Mouse (Mus musculus) spleen, adult 18-20 months (tissue): ENCODE data around the gene Grrp1.
"Not testable (repeated sequence)": the region's sequence is repeated elsewhere in the genome, so short reads cannot be mapped to it uniquely, and the experiment has no call there.

Source experiments
- DNase-seq, 2 experiments: peaks; one replicate each; pipeline ENCODE4 v3.0.0; 2022; ENCODE audit warnings: mixed read lengths in 2 of 2

Gene Grrp1

GRCm38 (mm10) chr4:134253722-134254324 is at the start of gene Grrp1:
Gene Grrp1 (minus strand): TSS chr4:134254106.
- no peak for DNase-seq

- DNase-seq = no peak
These were observed 48.2 kb upstream of the Grrp1 start for GRCm38 (mm10) chr4:134302084-134302483.

- DNase-seq = no peak
These were observed 46.4 kb upstream of the Grrp1 start for GRCm38 (mm10) chr4:134300316-134300715.

DNA sequence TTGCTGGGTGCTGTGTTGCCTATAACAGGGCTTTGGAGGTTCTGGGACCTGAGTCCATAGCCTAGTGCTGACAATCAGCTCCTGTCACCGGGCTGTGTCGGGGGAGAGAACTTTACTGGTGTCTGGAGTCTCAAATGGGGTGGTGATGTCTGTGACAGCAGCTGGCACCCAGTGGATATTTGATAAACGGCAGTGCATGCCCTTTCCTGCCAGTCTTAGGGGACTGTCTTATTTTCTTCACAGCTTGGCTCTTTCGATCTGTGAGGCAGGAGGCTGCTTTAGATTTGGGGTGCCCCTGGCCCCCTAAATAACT is 45.5 kb upstream of the Grrp1 start:
- no peak for DNase-seq

- DNase-seq = no peak
These were observed 45.0 kb upstream of the Grrp1 start for GRCm38 (mm10) chr4:134298626-134299497.

- DNase-seq = no peak
These were observed 43.5 kb upstream of the Grrp1 start for GRCm38 (mm10) chr4:134297369-134297768.

- DNase-seq = no peak
These were observed 42.6 kb upstream of the Grrp1 start for GRCm38 (mm10) chr4:134296523-134296922.

DNA sequence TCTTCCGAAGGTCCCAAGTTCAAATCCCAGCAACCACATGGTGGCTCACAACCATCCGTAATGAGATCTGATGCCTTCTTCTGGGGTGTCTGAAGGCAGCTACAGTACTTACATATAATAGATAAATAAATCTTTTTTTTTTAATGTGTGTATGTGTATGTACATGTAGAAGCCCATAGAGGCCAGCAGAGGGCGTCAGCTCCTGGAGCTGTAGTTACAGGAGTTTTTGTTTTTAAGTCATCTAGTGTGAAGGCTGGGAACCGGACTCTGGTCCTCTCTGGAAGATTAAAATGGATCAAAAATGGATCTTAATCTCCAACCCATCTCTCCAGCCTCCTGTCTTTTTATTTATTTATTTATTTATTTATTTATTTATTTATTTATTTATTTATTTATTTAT is 42.2 kb upstream of the Grrp1 start:
- not testable (repeated sequence) for DNase-seq

GRCm38 (mm10) chr4:134293692-134294163 is 39.8 kb upstream of the Grrp1 start:
- DNase-seq = no peak

- no peak for DNase-seq
These were observed 39.3 kb upstream of the Grrp1 start for GRCm38 (mm10) chr4:134293061-134293691.

DNA sequence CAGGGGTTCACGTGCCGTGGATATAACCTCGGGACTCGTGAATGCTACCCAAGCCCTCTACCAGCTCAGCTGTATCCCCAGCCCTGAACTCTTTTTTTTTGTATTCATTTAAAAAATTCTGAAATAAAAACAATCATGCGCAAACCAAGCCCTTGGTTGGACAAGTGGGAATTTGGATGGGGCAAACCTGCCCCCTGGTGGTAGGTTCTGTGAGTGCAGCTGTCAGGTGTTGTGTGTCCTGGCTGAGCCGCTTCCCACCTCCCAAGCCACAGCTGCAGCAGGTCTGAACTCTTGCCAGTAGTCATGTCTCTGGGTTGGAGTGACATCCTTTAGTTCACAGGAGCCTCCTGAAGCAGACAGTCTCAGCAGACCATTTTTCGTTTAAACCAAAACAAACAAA is 38.2 kb upstream of the Grrp1 start:
- DNase-seq = peak; percentile 49 to 77

DNA sequence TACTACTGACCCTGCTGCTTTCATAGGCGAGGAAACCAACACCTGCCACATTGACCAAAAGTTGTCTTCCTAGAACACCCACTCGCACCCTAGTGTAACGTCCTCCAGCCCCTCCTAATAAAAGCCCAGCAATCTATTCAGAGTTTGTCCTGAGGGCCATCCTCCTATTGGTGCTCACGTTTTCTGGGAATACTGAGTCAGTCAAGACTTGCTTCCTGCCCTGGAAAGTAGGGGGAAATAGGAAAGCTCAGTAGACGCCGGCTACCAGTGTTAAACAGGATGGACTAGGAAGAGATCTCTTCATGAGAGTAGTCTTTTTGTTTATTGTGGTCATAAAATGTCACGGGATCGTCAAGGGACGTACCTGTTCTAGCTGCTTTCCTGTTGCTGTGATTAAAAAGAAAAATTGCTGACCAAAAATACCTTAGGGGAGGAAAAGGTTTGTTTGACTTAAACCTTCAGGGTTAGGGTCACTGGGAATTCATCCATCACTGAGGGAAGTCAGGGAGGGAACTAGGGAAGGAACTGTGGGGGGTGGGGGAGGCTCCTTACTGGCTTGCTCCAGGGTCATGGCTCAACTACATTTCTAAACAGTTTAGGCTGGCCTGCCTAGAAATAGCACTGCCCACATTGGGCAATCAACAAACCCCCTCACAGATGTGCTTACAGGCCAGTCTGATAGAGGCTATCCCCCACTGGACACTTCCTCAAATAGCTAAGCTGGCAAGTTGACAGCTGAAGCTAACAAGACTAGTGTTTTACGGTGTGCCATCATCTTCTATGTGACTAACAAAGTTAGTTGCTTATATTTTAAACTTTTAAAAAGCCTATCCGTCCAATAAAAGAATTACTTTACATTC is 34.7 kb upstream of the Grrp1 start:
- no peak for DNase-seq

DNA sequence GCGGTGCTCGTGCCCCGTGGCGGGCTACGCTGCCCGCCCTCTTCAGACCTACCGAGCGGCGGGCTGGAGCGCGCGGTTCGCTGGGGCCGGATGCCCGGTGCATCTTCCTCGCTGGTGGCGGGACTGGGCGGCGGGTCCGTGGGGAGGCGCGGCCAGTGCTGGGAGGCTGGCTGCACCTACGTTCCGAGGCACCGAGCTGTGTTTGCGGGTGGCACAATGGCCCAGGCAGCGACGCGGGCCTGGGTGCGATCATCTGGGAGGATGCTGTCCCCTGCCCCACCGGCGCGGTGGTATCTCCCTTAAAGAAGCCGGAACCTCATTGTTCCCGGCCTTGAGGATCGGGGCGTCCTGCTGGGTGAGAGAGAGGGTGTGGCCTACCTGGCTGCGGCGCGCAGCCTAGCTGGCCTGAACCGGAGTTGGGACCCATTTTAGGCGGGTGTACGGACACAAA is 33.7 kb upstream of the Grrp1 start, which contains the start of gene Pdik1l:
Gene Pdik1l, minus strand, starts transcription at position 321 of the 451 bp plus-strand sequence.
- DNase-seq = peak; percentile 67 to 69

- DNase-seq = peak; percentile 93 to 98
These were observed 33.3 kb upstream of the Grrp1 start for GRCm38 (mm10) chr4:134287168-134287564.

DNA sequence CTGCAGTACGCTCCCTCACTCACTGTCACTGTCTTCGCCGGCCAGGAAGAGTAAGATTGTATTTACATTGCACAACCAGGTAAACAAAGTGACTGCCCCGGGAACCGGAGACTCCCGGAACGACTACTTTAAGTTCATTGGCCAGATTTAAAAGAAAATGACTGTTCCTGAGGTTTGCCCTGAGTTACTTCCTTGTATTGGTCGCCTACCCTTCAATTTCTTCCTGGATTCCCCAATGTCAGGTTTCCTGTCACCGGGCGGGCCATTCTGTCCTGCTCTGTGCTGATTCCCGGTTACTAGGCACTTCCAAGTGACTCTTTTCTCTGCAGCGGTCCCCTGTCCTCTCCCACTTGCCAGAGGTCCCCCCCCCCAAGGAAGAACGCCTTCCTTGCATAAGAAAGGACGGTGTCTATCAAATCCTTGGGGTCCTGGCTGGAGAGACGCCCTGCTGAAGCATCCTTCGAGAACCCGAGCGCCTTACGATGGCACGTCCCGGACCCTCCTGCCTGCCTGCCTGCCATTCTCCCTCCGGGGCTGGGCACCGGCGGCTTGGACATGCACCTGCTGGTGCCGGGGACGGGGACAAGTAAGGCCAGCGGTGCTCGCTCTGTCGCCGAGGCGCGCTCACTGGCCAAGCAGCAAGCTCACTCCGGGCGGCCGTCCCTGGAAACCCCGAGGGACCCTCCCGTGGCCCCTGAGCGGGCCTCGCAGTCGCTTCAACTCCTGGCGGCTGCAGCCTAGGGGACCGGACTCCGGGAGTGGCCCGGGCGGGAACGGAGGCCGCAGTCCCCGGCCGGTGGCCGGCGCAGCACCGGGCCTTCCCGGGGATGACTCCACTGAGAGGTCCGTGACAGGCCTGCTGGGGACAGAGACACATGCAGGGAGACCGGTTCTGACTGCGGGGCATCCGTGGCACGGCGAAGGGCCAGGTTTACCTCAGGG is 32.6 kb upstream of the Grrp1 start:
- no peak for DNase-seq

- no peak for DNase-seq
These were observed 31.0 kb upstream of the Grrp1 start for GRCm38 (mm10) chr4:134284942-134285341.

- DNase-seq = peak; percentile 25 to 31
These were observed 19.8 kb upstream of the Grrp1 start for GRCm38 (mm10) chr4:134273417-134274345.

DNA sequence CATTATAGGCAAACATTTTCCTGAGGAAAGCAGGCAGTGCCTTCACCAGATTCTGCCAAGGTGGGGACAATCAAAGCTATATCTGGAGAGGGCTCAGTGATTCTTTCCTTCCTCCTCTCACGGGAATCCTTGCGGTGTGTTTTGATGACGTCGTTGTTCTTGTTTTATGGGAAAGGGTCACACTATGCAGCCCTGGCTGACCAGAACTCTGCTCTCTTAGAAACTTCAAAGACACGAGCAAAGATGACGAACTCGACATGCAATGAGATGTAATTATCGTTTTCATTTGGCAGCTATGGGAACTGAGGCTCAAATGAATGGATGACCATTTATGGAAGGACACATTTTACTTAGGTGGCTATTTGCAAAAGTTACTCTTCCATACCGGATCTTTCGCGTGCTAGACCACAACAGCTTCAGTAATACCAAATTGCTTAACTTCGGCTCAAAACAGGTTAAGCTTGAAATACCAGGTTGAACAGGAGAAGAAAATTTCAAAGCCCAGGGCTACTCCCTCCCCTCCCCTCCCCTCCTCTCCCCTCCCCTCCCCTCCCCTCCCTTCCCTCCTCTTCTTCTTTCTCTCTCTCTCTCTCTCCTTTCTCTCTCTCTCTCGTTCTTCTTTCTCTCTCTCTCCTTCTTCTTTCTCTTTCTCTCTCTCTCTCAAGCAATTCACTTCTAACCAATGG is 19.0 kb upstream of the Grrp1 start:
- DNase-seq = no peak

DNA sequence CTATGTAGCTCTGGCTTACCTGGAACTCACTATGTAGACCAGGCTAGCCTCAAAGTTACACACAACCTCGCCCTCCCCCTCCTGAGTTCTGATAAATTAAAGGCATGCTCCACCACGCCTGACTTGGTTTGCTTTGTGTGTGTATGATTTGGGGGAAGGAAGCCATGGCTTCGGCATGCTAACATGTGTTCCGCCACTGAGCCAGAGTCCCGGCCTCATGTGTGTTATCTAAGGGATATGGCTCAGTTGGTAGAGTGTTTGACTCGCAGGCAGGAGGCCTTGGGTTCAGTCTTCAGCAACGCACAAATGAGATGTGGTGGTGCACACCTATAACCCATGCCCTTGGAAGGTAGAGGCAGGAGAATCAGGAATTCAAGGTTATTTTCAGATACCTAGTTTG is 18.1 kb upstream of the Grrp1 start:
- DNase-seq = no peak

GRCm38 (mm10) chr4:134269622-134270021 is 15.7 kb upstream of the Grrp1 start:
- DNase-seq = not testable (repeated sequence)
